Mouse (Mus musculus) stomach, embryonic 15.5 days (tissue): ENCODE measurements around the gene Wfikkn2. TPM values are rescaled to one million over a fixed set of nuclear protein-coding genes. Genes with fewer than 3 reads are reported as not detected.

ENCODE experiments used
- ATAC-seq: fragments of 200-750 bp; cut with Nextera tagmentation; 2 replicates; pipeline ENCODE4 v1.8.0; 2017; ENCODE audit warnings: low read depth, moderate number of reproducible peaks, moderate TSS enrichment; ENCODE audit not compliant: insufficient read depth, low FRiP score
- H3K27ac ChIP-seq: fragments of 300-500 bp; sonication (generic); 2 replicates; pipeline ENCODE4 v1.5.1; 2015; ENCODE audit warnings: mild to moderate bottlenecking, inconsistent platforms
- H3K27me3 ChIP-seq: fragments of 300-500 bp; sonication (generic); replicated peaks from 2 replicates; pipeline ENCODE4 v1.6.1; 2015; ENCODE audit warnings: inconsistent platforms
- H3K36me3 ChIP-seq: fragments of 300-500 bp; sonication (generic); 2 replicates; pipeline ENCODE4 v1.6.1; 2015; ENCODE audit warnings: inconsistent platforms
- H3K4me1 ChIP-seq: fragments of 300-500 bp; sonication (generic); 2 replicates; pipeline ENCODE4 v1.6.1; 2015; ENCODE audit warnings: inconsistent platforms
- H3K4me2 ChIP-seq: fragments of 300-500 bp; sonication (generic); 2 replicates; pipeline ENCODE4 v1.6.1; 2015; ENCODE audit warnings: mild to moderate bottlenecking, inconsistent platforms
- H3K4me3 ChIP-seq: fragments of 300-500 bp; sonication (generic); replicated peaks from 2 replicates; pipeline ENCODE4 v1.5.1; 2015; ENCODE audit warnings: inconsistent platforms
- H3K9ac ChIP-seq: fragments of 300-500 bp; sonication (generic); 2 replicates; pipeline ENCODE4 v1.6.1; 2015; ENCODE audit warnings: inconsistent platforms
- H3K9me3 ChIP-seq: fragments of 300-500 bp; sonication (generic); 2 replicates; pipeline ENCODE4 v1.6.1; 2016; ENCODE audit warnings: inconsistent platforms
- WGBS: fragments of 180-500 bp; shearing (Covaris S2); methylation state at CpG from one replicate; pipeline ENCODE4 v1.1.7; 2015; 5-methylcytosine and 5-hydroxymethylcytosine counted together
- polyA plus RNA-seq: library from polyadenylated mRNA; unstranded; fragments of >200 nt; fragmentation: Nextera tagmentation; extraction: Ambion mirVana; gene quantifications from 2 replicates; pipeline ENCODE4 v1.2.1, GENCODE M21; 2015

Gene Wfikkn2
- polyA plus RNA-seq, 1 experiment from 2014 or later: 2.7 TPM

GRCm38 (mm10) chr11:94233405-94233804 is 12.4 kb downstream of the Wfikkn2 start:
- Histone ChIP-seq H3K9ac (no peak overlapping the region), H3K27ac (no peak overlapping the region), H3K27me3 (no peaks in the 10 kb centered on the region), H3K4me2 (no peak overlapping the region), H3K36me3 (no peaks in the 10 kb centered on the region), H3K9me3 (no peaks in the 10 kb centered on the region), H3K4me1 (no peaks in the 10 kb centered on the region; the same call in none of the 2 replicates), H3K4me3 (no peak overlapping the region)
- WGBS: 79% methylated on average over 6 of the region's 6 CpGs
- no peak for ATAC-seq

DNA sequence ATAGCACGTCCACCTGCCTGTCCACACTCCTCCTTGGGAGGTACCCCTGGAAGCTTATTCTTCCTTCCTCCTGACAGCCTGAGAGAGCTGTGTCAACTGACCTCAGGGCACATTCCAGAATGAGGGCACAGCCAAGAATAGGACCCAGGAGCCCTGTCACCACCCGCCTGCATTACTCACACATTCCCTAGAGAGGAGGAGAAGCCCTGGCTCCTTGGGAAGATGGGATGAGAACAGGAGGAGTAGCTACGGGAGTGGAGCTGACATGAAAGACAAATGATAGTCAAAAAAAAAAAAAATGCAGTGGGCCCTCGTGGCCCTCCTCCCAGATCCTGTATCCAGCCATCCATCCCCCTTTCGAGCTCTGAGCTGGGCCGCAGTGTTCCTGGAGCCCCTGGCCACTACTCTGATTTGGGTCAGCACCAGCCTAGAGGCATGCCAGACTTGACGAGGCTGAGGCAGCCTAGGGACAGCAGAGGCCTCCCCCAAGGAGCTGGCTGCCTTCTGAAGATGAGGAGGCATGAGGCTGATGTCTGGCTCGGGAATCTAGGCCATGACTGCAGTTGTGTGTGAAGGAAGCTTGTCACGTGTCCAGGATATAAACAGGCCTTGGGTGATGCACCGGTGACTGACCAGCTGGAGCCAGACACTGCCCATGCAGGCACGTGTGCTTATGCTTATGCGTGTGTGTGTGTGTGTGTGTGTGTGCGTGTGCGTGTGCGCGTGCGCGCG is 13.8 kb downstream of the Wfikkn2 start:
- Histone ChIP-seq H3K4me3 (no peak overlapping the region), H3K9me3 (no peaks in the 10 kb centered on the region), H3K27me3 (no peaks in the 10 kb centered on the region), H3K4me2 (no peak overlapping the region), H3K36me3 (no peaks in the 10 kb centered on the region), H3K4me1 (no peaks in the 10 kb centered on the region; the same call in none of the 2 replicates), H3K9ac (no peak overlapping the region), H3K27ac (no peak overlapping the region)
- 56% methylated on average over 19 of the region's 19 CpGs for WGBS
- ATAC-seq: no peak

DNA sequence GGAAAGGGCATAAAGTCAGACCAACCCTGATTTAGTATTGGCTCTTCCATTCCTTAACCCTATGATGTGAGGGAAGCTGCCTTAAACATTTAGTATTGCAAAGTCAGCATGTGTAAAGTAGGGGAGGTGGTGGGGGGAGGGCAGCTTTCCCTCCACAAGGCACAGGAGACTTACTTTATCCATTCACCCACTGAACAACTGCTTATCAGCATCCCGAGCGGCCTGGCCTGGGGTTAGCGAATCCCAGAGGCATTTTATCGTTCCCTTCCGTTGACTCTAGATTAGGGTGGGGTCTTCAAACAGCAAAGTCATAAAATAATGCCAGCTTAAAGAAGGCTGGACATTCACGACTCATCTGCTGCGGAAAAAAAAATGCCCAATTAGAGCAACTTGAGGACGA is 15.6 kb downstream of the Wfikkn2 start:
- Histone ChIP-seq H3K4me3 (no peak overlapping the region), H3K9me3 (no peaks in the 10 kb centered on the region), H3K27ac (no peak overlapping the region), H3K9ac (no peak overlapping the region), H3K4me2 (no peak overlapping the region), H3K36me3 (no peaks in the 10 kb centered on the region), H3K27me3 (no peaks in the 10 kb centered on the region), H3K4me1 (no peaks in the 10 kb centered on the region; the same call in none of the 2 replicates)
- 55% methylated on average over 8 of the region's 8 CpGs for whole genome bisulfite sequencing
- ATAC-seq: no peak

DNA sequence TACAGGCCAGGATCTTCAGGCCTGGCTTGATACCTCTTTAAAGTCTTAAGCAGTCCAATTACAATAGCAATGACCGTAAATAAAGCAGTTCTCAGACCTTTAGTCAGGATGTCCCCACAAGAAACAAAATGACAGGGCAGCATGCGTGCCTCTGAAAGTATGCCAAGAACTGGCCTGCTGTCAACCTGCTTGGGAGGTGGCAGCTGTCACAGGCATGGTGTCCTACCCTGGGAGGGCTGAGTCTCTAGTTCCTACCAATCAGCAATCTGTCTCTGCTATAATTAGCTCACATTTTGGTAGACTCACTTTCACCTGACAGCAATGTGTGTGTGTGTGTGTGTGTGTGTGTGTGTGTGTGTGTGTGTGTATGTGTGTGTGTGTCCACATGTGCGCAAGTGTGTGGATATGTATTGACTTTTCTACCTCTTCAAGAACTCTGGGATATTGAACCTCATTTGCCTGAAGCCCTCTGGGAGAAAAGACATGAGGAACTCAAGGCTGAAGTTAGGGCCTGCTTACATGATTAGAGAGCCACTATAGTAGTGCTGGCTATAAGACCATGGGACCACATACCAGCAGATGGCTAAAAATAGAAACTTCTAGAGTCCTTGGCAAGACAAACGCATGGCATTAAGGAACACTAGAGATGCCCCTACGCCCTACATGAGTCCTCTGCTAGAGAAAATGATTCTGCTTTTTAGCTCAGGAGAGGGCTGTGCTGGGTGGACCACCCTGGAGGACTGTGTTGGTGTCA is 16.4 kb downstream of the Wfikkn2 start:
- Histone ChIP-seq H3K4me2 (no peak overlapping the region), H3K36me3 (no peaks in the 10 kb centered on the region), H3K4me1 (no peaks in the 10 kb centered on the region; the same call in none of the 2 replicates), H3K9ac (no peak overlapping the region), H3K27ac (no peak overlapping the region), H3K27me3 (no peaks in the 10 kb centered on the region), H3K9me3 (no peaks in the 10 kb centered on the region), H3K4me3 (no peak overlapping the region)
- ATAC-seq: no peak
- WGBS: 82% methylated on average over 5 of the region's 5 CpGs

DNA sequence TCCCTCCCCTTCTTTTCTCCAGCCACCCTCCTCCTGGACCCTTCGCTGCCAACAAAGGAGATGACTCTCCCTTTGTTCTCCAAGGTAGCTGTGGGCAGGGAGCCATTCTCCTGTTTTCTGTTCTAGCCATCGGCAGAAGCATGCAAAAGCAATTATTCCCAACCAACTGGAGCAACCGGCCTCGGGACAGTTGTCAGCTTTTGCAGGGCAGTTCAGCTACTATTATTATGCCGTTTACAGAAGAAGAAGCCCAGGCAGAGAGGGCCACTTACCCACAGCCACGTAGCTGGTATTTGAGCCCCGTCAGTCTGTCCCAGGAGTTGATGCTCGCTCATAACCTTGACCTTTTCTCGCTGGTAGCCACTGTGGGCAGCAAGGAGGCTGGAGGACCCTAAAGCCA is 17.4 kb downstream of the Wfikkn2 start:
- H3K4me3 ChIP-seq: no peak overlapping the region
- H3K4me2 ChIP-seq: no peak overlapping the region
- 48% methylated on average over 9 of the region's 9 CpGs for WGBS
- no peak for ATAC-seq
- no peaks in the 10 kb centered on the region for H3K27me3 ChIP-seq
- H3K27ac ChIP-seq: no peak overlapping the region
- no peaks in the 10 kb centered on the region for H3K9me3 ChIP-seq
- no peak overlapping the region for H3K9ac ChIP-seq
- no peaks in the 10 kb centered on the region for H3K36me3 ChIP-seq
- no peaks in the 10 kb centered on the region; the same call in none of the 2 replicates for H3K4me1 ChIP-seq

DNA sequence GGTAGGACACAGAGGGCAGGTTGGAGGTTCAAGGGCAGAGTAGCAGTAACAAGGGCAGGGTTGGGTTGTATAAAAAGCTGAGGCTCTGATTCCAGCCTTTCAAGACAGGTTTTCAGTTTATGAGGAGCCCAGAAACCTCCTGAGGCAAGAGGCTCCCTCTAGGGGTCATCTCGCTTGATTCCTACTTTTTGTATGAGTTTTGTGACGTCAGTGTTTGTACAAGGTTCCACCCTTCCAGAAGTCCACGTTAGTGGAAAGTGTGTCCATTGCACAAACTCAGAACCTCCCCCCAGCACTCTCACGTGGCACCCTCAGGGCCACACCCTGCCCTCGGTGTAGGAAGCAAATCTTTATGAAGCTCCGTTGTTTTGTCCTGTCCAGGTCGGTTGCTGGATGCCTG is 19.8 kb downstream of the Wfikkn2 start:
- no peaks in the 10 kb centered on the region for H3K9me3 ChIP-seq
- no peak overlapping the region for H3K9ac ChIP-seq
- 22% methylated on average over 7 of the region's 7 CpGs for WGBS
- H3K4me2 ChIP-seq: 0 out of 2 replicates have a peak overlapping the region, but pooled peaks have one; percentile 30
- H3K27ac ChIP-seq: no peak overlapping the region
- no peaks in the 10 kb centered on the region for H3K36me3 ChIP-seq
- no peaks in the 10 kb centered on the region for H3K4me1 ChIP-seq
- no peaks in the 10 kb centered on the region for H3K27me3 ChIP-seq
- peak; percentile 84 for ATAC-seq
- no peak overlapping the region for H3K4me3 ChIP-seq

DNA sequence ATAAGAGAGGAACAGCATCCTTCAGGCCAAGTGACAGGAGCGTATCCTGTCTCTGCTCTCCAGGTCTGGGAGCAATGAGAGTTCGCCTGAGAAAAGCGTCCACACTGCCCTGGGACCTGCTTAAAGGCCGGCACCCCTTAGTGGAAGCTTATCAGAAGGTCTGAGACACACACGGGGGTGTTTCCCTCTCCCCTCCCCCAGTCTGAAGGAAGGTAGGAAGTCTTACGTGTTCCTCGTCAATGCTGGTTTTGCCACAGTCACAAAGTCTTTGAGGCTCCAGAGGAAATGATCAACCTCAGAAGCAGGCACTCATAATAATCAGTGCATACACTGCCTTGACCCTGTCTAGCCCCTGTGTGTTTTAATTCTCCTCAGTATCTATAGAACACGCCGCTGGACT is 22.3 kb downstream of the Wfikkn2 start:
- no peak for ATAC-seq
- 71% methylated on average over 9 of the region's 9 CpGs for WGBS
- H3K4me1 ChIP-seq: no peaks in the 10 kb centered on the region
- H3K9me3 ChIP-seq: no peaks in the 10 kb centered on the region
- no peak overlapping the region for H3K4me3 ChIP-seq
- no peak overlapping the region for H3K27ac ChIP-seq
- H3K36me3 ChIP-seq: no peaks in the 10 kb centered on the region
- no peak overlapping the region for H3K9ac ChIP-seq
- no peak overlapping the region for H3K4me2 ChIP-seq
- no peaks in the 10 kb centered on the region for H3K27me3 ChIP-seq

DNA sequence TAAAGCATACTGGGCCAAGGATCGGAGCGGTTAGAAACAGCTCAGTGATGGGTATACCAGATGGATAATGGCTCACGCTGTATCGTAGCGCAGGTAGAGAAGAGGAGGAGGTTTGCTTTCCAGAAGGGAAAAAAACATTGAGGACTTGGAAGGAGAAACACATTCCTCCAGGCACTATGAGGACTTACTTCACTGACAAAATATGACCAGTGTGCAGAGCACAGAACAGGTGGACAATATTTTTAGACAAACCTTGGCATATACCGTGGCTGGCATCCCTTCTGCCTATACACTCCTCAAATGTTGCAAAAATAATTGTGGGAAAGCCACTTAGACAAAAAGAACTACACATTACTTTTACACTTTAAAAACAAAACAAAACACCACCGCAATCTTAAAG is 24.5 kb downstream of the Wfikkn2 start:
- 88% methylated on average over 7 of the region's 7 CpGs for WGBS
- Histone ChIP-seq H3K27me3 (no peaks in the 10 kb centered on the region), H3K9ac (no peak overlapping the region), H3K36me3 (no peaks in the 10 kb centered on the region), H3K27ac (no peak overlapping the region), H3K4me1 (no peaks in the 10 kb centered on the region), H3K4me3 (no peak overlapping the region), H3K9me3 (no peaks in the 10 kb centered on the region), H3K4me2 (no peak overlapping the region)
- ATAC-seq: no peak

- no peak overlapping the region for H3K4me3 ChIP-seq
- no peaks in the 10 kb centered on the region for H3K27me3 ChIP-seq
- no peak overlapping the region for H3K27ac ChIP-seq
- 40% methylated on average over 2 of the region's 2 CpGs for WGBS
- no peak overlapping the region for H3K9ac ChIP-seq
- H3K4me1 ChIP-seq: no peaks in the 10 kb centered on the region
- no peak overlapping the region for H3K4me2 ChIP-seq
- H3K9me3 ChIP-seq: no peaks in the 10 kb centered on the region
- peaks cover 5% of the 10 kb centered on the region; the same call in 1 of the 2 replicates for H3K36me3 ChIP-seq
- ATAC-seq: no peak
Measured at GRCm38 (mm10) chr11:94216247-94216646, 29.6 kb downstream of the Wfikkn2 start.

GRCm38 (mm10) chr11:94215581-94215980 is 30.2 kb downstream of the Wfikkn2 start:
- Histone ChIP-seq H3K36me3 (peaks cover 5% of the 10 kb centered on the region; the same call in 1 of the 2 replicates), H3K27me3 (no peaks in the 10 kb centered on the region), H3K4me1 (no peaks in the 10 kb centered on the region), H3K4me2 (no peak overlapping the region), H3K4me3 (no peak overlapping the region), H3K9ac (no peak overlapping the region), H3K27ac (no peak overlapping the region), H3K9me3 (no peaks in the 10 kb centered on the region)
- ATAC-seq: no peak
- WGBS: 88% methylated on average over 3 of the region's 3 CpGs

DNA sequence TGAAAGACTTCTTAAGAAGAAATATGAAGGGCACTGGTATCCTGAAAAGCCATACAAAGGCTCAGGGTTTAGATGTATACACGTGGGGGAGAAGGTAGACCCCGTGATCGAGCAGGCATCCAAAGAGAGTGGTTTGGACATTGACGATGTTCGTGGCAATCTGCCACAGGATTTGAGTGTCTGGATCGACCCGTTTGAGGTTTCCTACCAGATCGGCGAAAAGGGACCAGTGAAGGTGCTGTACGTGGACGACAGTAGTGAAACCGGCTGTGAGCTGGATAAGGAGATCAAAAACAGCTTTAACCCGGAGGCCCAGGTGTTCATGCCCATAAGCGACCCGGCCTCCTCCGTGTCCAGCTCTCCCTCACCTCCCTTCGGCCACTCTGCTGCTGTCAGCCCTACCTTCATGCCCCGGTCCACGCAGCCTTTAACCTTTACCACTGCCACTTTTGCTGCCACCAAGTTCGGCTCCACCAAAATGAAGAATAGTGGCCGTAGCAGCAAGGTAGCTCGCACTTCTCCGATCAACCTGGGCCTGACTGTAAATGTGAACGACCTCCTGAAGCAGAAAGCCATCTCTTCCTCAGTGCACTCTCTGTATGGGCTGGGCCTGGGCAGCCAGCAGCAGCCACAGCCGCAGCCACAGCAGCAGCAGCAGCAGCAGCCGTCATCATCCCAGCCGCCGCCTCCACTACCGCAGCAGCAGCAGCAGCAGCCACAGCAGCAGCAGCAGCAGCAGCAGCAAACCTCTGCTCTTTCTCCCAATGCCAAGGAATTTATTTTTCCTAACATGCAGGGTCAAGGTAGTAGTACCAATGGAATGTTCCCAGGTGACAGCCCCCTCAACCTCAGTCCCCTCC is 31.8 kb downstream of the Wfikkn2 start:
- H3K4me1 ChIP-seq: no peaks in the 10 kb centered on the region
- no peak for ATAC-seq
- H3K9ac ChIP-seq: no peak overlapping the region
- no peaks in the 10 kb centered on the region for H3K9me3 ChIP-seq
- no peaks in the 10 kb centered on the region for H3K27me3 ChIP-seq
- peak overlapping the region; percentile 11 for H3K4me3 ChIP-seq
- H3K27ac ChIP-seq: no peak overlapping the region
- H3K36me3 ChIP-seq: peaks cover 5% of the 10 kb centered on the region; the same call in 1 of the 2 replicates
- 87% methylated on average over 29 of the region's 29 CpGs for WGBS
- H3K4me2 ChIP-seq: peak overlapping the region; percentile 28
